Mouse (Mus musculus) liver, embryonic 14.5 days (tissue): ENCODE results near the gene Gm20716.

ENCODE experiments used
- CTCF ChIP-seq: IDR thresholded peaks from 2 replicates; pipeline ENCODE4 v1.5.1; 2016; ENCODE audit warnings: antibody characterized with exemption, low read depth, control low read depth
- EP300 ChIP-seq: IDR thresholded peaks from 2 replicates; pipeline ENCODE4 v1.6.1; 2016; ENCODE audit warnings: antibody characterized with exemption, low read depth

DNA sequence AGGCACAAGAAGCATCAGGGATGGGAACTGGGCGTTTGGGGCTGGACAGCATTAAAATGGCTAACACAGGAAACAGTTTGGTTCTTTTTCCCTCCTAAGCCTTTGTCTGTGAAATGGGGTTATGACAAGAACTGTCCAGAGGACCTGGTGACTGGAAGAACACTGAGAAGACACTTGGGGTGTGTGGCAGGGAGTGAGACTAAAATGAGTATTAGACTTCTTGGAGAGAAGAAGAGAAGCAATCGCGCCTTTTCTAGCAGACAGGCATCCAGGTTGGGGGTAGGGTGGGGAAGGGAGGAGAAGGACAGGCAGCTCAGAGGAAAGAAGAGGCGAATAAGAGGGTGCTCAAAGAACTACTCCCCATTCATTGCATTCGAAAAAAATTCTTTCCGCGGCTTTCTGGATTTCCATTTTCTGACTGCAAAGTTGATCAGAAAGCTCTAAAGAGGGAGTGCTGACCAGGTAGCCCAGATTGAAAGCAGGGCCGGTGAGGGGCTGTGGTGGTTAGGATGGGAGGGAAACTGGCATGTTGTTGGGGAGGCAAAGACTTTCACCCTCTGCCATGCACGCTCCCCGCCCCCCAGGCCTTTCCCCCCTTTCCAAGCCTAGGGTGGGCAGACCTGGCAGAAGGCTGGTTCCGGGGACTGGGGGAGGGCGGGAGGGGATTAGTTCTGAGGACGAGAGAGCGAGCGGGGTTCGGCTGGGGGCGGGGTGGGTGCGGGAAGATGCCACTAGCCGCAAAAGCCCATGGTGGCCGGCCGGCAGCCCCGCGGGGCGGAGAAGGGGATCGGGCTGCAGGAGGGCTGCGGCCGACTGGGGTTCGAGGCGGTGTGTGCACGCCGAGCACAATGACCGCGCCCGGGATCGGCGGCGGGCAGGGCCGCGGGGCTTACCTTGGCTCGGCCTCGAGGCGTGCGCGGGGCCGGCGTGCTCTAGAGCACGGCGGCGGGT is 24.2 kb downstream of the Gm20716 start:
- no peak for TF ChIP-seq CTCF
- no peak for TF ChIP-seq EP300
